Mouse (Mus musculus) layer of hippocampus, adult 9-11 months (tissue): ENCODE measurements at regions not wholly inside any gene's neighbourhood (a gene's known extent, or its start where the extent isn't known, plus 50 kb on each side); places are given as distances from the start of the nearest gene placed in this dataset.
A peak's percentile ranks its signal among the peaks of the same experiment; 100 is the strongest.
"Not testable (repeated sequence)": the region's sequence is repeated elsewhere in the genome, so short reads cannot be mapped to it uniquely, and the experiment has no call there.

Experiments
- DNase-seq: peaks from one replicate; pipeline ENCODE4 v3.0.0; 2022

DNA sequence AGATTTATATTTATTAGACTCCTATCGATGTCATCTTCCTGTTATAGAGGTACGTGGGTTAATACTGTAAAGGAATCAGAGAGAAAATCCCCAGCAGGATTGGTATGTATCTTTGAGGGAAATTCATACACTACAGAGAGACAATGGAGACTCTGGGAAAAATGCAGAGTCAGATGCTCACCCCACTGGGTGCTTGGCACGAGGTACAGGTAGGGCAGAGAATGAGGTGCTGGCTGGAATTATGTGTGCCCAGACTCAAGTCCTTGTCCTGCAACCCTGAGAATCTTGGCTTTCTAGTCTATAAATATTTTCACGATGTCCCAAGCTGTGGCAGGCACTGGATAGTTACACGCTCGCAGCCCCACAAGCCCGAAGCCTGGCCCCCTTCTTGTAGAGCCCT, 57.8 kb upstream of the Cry1 start:
- no peak for DNase-seq

DNA sequence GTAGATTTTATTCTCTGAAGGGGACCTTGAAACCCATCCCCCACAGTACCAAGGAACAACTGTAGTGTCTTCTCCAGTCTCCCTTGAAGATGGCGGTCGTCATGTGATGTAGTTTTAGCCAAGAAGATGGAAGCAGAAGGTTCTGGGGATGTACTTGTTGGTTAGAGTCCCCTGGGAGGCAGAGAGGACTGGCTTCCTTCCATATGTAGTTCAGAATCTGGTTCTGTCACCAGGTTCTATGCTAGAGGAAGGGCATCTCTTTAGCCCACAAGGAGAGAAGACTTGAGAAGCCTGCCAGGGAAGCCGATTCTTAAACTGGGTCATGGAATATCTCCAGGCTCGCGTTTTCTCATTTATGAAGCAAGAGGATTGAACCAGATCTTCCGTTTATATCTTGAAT, 58.7 kb upstream of the Cry1 start:
- DNase-seq, result no peak

DNA sequence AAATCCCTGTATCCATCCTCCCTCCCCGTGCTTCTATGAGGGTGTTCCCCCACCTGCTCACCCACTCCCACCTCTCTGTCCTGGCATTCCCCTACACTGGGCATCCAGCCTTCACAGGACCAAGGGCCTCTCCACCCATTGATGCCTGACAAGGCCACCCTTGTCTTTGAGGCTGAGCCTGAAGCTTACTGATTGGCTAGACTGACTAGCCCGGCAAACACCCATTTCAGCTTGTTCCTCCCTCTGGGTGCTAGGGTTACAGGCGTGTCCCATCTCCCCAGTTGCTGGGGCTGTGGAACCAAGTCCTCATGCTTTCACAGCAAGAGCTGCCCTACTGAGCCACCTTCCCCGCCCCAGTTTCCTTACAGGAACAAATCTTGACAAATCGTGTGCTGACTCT, 80.9 kb upstream of the Cry1 start:
- peak; percentile 33 for DNase-seq

DNA sequence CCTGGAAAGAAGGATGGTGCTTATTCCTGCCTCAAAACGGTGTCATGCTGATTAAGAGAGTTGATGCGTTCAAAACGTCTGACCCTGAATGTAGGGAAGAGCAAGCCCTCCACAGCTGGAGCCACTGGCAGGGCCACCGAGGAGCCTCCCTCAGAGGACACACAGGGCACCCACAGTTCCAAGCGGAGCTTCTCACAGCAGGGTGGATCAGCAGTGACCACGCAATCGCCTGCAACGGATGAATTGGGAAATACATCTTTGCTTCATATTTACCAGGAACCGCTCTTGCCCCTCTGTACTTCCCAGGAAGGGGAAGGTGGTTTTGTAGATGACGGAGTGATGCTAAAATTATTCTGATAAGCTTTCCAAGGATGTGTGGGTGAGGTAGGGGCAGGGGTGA, 81.3 kb upstream of the Cry1 start:
- DNase-seq, result no peak

DNA sequence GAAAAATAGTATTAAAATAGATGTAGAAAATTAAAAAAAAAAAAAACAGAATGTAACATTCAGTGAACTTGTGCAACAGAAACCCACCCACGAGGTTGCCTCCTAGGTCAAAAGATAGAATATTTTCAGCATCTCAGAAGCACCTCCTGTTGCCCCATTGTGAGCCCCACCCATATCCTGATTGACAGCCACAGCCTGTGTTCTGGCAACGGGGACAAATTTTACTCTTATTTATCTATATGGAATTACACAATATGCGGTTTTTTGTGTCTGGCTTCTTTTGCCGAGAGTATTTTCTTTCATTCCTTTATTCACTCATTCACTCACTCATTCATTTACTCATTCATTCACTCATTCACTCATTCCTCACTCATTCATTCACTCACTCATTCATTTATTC, 81.9 kb upstream of the Cry1 start:
- DNase-seq, result no peak

DNA sequence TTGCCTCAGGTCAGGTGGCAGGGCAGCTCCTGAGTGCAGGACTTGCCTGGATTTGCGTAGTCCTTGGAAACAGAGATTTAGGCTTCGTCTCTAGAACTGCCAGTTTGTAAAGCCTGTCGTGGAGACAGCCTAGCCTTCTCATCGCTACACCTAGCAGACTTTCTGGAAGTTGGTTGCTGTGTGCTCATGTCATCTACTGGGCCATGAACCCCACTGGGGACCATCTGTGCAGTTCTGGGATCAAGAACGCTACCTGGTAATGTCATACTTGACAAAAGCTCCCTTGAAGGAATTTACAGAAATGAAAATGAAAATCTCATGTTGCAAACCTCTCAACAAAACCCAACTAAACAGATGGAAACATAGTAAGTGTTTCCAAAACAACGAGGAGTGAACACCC, 85.3 kb upstream of the Cry1 start:
- no peak for DNase-seq

DNA sequence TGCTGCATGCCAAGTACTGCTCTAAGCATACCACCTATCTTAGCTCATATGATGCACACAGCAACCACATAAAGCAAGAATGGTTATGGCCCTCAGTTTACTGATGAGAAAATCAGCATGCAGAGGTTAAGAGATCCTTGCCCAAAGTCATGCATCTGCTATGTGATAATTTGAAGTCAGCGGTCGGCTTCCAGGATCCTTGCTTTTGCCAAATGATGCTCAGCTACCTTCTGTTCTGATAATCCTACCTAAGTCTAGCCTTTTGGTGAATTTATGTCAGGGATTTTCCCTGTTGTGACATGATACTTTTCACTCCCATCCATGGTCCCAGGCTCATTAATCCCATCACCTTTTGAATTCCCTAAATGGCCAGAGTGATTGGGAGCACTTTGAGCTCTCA, 91.9 kb upstream of the Cry1 start:
- DNase-seq, result no peak

DNA sequence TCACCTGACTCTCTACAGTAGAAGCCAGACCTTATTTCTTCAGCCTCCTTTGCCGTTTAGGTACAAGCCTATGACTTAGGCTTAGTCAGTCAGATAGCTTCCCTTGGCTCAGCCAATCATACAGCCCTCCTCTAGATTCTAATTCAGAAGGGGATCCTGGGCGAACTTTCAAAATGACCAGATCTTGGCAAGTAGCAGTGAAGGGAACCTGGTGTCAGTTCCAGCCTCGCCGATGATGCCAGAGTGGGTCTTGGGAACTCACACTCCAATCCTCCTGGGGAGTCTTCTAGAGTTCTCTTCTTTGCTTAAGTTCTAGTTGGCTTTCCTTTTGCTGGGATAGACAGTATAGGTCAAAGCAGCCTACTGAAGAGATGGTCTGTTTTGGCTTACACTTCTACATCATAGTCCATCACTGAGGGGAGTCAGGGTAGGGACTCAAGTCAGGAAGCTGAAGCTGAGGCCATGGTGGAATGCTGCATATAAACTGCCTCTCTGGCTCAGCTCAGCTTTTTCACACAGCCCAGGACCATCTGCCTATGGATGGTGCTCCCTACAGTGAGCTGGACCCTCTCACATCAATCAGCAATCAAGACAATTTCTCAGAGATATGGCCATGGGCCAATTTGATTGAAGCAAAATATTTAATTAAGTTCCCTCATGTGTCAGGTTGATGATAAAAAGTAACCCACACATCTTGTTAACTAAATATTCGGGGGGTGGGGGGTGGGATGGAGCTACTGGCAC, 94.7 kb upstream of the Btbd11 start:
- DNase-seq, result no peak

DNA sequence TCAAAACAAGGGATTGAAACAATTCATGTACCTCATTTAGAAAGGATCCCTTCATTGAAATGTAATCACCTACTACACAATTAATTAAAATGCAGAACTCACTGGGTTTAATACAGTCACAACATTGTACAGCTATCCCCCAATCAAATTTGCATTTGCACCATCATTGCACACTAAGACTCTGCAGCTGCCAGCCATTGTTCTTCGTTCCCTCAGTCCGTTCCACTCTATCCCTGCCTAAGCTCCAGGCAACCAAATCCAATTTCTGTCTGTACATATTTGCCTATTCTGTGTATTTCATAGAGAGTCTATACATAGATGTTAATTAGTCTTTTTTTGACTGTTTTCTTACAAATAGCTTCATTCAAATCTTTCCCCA, 94.1 kb upstream of the Btbd11 start:
- DNase-seq, result no peak

DNA sequence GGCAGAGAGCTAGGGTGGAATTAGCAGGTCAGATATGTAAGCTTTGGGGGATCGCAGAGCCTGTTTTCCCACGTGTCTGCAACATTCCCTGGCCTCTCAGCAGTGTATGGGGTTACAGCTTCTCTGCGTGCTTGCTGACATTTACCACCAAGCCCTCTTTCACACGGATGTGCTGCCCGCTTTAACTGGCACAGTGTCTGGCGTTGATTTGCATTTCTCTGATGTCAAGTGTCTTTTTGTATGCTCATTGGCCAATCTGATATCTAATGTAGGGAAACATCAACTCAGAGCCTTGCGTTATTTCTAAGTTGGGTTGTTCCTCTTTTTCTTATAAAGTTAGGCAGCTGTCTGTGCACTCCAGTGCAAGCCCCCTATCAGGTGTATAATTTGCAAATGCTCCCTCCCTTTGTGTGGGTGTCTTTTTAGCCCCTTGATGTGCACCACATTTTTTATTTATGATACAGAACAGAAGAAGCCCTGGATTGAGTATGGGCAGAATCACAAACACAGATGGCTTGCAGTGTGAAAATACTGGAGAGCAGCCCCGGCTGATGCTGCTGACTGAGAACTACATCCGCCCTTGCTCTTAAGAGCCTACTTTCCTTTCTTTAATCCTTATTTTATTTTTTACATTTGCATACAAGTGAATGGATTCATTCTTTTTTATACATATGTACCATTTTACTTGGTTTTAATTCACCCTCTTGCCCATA, 93.4 kb upstream of the Btbd11 start:
- no peak for DNase-seq

DNA sequence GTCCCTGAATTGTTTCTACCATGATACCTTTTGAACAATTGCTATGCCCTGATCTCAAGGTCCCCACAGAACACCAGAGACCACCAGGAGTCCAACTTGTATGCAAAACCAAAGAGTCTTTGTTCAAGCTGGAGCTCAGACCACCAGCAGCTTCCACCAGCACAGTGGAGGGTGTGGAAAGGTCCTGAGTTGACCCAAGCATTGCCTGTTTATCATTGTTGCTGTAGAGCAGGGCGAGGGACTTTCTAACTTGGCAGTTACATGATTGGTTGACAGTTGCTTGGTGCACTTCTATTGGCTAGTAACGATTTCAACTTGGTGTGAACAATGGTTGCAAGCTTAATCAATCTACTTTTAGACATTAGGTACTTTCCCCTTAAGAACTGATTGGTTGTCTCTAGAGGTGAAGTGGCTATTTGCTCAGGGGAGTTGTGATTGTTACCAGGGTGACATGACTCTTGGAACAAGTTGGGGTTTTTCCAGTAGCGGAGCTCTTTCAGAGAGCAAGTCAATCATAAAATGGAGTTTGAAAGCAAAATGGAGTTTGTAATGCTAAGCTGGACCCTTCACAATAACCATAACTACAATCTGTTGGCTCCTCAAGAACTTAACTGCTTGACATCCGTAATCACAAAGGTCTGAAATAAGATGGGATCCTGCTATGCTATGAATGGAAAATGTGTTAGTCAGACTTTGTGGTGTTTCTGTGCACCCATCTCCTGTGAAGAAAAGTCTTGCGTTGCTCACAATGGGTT, 91.3 kb upstream of the Btbd11 start:
- no peak for DNase-seq

DNA sequence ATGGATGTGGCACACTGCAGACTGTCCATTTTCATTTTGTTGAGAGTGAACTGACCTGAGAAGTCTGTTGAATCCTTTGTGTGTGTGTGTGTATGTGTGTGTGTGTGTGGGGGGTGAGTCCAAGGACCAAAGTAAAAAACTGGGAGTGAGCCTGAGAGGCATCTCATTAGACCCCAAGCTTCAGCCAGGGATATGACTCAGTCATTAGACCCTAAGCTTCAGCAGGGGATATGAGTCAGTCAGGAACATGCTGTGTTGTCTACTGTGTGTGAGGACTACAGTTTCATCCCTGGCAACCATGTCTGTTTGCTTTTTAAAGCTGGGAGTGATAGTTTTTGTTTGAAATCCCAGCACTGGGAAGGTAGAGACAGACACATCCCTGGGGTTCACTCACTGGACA, 74.8 kb upstream of the Btbd11 start:
- no peak for DNase-seq

DNA sequence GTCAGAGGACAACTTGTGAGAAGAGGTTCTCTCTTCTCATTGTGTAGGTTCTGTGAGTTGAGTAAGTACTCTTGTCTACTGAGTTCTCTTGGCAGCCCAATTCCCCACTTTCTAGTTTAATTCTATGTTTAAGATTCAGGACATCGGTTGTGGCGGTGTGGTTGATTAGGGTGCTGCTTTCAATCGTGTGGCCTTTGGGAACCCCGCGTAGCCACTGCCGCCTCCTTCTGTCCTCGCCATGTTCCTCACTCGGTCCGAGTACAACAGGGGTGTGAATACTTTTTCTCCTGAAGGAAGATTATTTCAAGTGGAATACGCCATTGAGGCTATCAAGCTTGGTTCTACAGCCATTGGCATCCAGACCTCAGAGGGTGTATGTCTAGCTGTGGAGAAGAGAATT, 73.3 kb upstream of the Btbd11 start:
- not testable (repeated sequence) for DNase-seq

DNA sequence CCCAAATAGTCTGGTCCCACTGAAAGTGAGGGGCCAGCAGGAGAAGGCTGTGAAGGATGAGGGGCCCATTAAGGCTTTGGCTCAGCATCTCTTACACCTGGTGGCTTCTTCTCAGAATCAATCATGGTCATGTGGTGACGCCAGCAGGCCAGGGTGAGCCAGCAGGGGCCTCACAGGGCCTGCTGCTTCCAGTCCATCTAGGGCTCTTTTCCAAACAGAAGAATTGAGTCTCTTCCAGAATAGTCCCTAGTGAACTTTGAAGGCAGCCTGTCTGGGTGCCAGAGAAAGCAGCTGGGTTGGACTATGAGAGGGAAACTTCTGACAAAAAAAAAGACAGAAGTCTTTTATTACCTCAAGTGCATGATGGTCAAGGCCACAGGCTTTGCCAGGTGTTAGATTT, 65.6 kb upstream of the Btbd11 start:
- DNase-seq, result no peak

DNA sequence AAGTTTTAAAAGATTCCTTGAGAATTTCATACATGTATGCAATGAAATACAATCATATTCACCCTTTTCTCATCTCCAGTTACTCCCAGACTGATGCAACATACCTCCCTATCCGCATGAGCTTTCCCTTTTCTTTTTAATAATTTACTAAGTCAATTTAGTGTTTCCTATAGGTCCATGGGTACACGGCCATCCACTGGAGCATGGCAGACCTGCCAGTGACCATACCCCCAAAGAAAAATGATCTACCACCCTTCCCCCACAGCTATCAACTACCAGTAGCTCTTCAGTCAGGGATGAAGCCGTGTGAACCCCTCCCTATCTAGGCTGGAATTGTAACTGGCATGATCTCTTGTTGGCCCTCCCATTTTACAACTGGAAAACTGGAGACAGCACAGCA, 64.3 kb upstream of the Btbd11 start:
- DNase-seq, result no peak

DNA sequence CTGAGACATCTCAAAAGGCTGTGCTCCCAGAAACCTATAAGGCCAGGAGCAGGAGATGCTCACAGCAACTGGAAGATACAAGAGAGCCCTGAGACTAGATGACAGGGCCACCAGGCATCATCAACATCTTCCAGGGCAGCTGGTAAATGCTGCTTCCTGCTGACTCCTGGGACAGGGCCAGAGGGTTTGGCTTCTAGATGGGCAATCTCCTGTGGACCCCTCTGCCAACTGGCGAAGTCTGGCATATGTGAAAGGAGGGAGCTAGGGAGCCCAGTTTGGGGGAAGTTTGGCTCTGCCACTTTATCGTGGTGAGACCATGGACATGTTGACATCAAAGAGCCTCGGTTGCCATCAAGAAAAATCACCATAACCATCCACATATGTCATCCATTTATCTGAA, 57.2 kb upstream of the Btbd11 start:
- no peak for DNase-seq

DNA sequence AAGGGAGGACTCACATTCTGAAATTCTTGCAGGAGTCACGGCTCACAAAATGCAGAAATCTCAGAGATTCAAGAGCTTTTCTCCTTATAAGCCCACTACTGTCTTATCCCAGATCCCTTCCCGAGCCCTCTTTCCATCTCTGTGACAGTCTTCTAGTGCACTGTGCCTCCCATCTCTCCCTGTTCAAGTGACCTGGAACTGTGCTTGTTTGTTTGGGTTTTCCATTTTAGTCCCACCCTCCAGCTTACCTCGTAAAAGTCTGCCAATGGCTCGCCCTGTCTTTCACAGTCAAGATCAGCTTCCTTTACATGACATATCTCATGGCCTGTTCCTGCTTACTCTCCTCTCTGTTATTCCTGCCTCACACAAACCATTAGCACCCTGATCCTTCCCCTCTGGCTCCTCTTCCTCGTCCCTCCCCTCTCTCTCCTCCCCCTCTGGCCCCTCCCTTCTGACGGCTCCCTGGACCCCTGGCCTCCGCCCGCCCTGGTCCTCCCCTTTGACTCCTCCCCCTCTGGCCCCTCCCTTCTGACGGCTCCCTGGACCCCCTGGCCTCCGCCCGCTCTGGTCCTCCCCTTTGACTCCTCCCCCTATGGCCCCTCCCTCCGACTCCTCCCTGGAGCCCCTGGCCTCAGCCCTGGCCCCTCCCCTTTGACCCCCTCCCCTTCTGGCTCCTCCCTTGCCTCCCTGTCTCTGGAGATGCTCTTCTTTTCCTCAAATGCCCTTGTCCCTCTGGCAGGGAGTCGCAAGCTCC, 55.5 kb upstream of the Btbd11 start:
- DNase-seq, result no peak
